Mouse (Mus musculus) NIH3T3 (cell line): ENCODE measurements around the gene Evc.

ENCODE experiments used
- DNase-seq: peaks from one replicate; pipeline ENCODE4 v3.0.0-alpha.2; 2012; ENCODE audit warnings: low read depth

Gene Evc

GRCm38 (mm10) chr5:37310026-37310425 lies 26.7 kb downstream of the Evc start:
- no peak for DNase-seq

DNA sequence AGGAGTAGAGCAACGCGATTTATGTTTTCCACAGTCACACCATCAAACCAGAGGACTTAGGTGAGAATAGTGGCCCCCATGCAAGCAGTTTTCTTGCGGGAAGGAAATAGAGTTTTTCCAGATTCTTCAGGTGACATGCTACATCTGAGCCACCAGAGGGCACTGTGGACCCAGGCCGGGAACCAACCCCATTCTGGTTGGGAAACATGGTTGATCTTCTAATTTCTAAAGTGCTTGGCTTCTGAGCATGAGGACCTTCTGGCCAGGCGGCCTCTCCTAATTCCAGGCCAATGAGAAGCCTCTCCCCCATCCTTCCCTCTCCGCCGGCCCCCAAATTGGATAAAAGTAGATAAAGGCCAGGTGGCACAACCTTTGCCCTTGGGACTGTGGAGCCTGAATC lies 38.3 kb downstream of the Evc start:
- DNase-seq: peak; percentile 71

DNA sequence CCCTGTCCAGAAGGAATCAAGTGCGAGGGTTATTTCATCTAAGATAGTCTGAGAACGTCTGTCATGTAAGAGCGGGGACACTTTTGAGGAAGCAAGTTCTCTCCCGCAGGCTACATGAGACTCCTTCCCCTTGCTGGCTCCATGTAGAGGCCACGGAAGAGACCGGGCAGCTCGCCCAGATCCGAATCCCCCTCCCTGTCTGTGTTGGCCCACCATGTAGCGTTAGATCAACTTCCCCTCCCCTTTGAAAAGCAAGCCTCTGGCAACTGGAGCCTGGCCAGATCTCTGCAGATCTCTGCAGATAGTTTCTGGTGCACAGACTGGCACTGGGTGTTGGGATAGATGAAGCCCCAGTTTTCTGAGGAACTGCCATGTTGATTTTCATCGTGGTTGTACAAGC lies 40.0 kb downstream of the Evc start:
- DNase-seq: no peak

DNA sequence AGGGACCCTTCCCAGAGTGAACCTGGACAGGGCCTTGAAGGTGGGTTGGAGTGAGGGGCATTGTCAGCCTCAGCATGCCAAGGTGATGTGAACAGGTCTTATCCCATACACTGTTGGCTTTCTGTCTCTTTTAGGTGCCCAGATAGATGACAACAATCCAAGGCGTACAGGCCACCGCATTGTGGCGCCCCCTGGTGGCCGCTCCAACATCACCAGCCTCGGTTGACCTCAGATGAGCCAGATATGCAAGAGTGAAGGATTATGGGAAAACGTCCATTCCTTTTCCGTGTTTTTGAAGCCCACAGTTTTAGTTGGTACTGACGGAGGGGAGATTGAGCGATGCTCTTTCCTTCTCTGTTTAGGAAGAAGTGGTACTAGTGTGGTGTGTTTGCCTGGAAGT lies 45.7 kb downstream of the Evc start:
- DNase-seq: peak; percentile 22

GRCm38 (mm10) chr5:37289236-37289635 lies 47.5 kb downstream of the Evc start:
- peak; percentile 74 for DNase-seq

- DNase-seq: peak; percentile 77
Measured at GRCm38 (mm10) chr5:37288374-37288773, 48.3 kb downstream of the Evc start.

- DNase-seq: no peak
Measured at GRCm38 (mm10) chr5:37281021-37281420, 55.7 kb downstream of the Evc start.

DNA sequence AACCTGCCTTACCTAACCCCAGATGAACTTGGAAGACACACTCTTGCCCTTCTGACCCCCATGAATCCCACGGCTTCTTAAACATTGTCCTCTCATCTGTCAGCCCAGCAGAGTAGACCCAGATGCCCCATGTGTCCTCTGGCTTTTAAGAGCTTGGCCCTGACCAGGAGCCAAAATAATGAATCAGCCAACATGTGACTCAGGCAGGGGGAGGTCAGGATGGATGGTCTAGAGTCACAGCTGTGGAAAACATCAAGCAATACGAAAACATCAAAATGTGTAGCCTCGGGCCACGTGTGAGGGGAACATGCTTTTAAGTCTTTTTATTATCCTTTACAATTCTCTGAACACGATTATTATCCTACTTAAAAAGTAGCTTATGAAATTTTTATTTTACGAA lies 72.9 kb downstream of the Evc start:
- DNase-seq: peak; percentile 50

GRCm38 (mm10) chr5:37261734-37262133 lies 75.0 kb downstream of the Evc start:
- DNase-seq: no peak

DNA sequence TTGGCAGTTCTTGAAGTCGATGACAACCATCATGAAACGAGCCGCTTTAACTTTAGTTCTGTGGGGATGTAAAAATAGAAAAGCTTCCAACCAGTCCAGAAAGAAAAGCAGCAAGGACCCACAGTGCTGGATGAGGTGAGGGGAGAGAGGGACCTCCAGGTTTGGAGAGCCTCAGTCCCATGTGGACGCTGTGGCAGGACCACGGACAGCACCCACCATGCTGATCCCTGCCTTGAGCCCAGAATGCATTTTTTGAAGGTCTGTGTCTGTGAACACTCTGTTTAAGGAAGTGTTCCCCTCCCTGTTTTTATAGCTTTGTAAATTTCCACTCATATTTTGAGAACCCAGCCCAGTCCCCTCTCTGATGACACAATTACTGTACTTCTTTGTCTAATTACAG lies 79.5 kb downstream of the Evc start:
- peak; percentile 70 for DNase-seq

DNA sequence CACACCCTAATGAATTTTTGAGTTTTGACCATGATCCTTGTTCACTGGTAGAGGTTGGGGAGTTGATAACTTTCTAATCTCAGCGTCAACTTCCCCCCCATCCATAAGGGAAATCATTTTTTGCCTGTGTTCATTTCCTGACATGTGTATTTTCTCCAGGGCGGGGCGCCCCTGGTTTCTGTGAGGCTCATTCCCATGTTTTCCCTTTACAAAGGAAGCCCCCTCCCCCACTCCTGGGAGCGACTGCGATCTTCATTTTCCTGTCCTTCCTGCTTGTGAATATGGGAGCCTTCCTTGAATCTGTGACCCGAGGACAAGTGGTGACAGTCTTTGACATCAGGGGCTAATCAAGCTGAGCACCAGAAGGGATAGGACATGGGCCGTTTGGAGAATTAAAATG lies 79.9 kb downstream of the Evc start:
- DNase-seq: no peak

DNA sequence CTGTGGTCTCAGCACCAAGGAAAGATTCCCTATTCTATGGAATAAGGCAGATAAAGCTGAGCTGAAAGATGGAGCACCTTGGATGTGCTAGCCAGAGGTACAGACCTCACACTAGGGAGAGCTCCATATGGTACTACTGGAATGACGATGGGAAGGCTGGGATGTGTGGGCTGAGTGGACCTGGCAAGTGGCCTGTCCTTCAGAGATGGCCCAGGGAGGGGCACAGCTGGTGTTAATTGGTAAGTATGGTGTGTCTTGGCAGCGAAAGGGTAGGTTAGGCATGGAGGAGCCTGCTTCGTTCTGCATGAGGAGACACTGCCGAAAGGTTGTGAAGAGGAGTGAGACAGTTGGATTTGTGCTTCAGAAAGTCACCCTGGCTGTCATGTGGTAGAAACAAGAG lies 82.2 kb downstream of the Evc start:
- DNase-seq: no peak

GRCm38 (mm10) chr5:37252101-37252804 lies 84.4 kb downstream of the Evc start:
- peak; percentile 35 for DNase-seq

- no peak for DNase-seq
Measured at GRCm38 (mm10) chr5:37251596-37251995, 85.1 kb downstream of the Evc start.

- DNase-seq: no peak
Measured at GRCm38 (mm10) chr5:37248870-37249269, 87.8 kb downstream of the Evc start.

DNA sequence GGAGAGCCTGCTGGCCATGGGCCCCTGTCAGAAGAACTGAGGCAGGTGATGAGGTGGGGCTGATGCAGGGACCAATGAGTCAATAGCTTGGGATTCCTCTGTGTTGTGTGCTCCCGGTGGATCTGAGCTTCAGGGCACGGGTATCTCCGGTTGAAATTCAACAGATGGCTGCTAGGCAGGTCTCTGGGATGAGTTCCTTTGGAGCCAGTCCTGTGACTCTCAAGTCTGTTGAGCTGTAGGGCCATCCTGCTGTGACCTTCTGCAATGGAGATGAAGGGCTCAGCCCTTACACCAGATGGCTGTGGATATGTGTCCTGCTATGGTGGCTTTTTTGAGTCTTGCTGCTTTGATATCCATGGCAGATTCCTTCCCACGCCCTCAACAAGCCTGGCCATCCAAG lies 89.2 kb downstream of the Evc start:
- no peak for DNase-seq

DNA sequence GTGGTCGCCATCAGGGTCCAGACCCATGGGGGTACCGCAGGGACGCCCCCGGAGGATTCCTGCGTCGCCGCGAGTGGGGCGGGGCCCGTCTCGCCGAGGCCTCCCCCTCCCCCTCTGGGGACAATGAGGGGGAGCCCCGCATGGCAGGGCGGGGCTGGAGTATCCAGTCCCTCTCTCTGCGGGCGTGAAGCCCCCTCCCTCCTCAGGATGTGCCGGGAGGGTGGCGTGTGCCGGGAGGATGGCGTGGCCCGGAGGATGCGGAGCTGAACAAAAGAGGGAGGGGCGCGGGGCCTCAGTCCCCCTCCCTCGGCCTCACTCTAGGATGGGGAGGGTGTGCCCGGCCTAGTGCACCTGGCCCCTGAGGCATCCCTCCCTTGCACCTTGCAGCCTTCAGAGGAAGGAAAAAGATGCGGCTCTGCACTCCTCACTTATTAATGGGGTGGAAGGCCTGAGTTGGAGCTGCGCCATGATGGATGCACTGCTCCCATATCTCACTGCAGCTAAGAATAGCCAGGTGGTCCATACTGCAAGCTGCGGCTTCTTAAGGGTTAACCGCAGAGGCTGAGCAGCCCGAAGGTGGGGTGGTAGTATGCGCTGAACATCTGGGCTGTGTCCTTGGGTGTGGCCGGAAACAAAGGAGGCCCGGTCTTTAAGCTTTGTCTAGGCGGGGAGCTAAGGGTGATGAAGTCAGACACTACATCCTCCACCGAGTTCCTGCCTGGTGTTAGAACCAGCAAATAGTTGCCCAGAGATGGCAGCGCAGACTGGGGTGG lies 90.4 kb downstream of the Evc start:
- no peak for DNase-seq

DNA sequence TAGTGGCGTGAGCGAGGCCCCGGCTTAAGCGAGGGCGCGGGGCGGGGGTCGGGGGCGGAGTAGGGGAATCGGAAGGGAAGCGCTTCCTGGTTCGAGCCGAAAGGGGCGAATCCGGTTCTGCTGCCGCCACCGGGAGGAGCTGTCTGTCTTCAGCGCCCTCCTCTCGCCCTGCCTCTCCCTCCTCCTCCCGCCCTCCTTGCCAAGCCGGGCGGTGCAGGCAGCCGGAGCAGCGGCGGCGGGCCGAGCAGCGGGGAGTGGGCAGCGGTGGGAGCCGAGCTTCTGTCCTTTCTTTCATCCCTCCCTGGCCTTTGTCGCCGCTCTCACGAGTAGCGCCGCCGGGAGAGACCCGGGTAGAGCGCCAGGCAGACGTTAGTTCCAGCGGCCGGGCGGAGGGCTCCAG lies 91.0 kb downstream of the Evc start:
- DNase-seq: no peak

GRCm38 (mm10) chr5:37244666-37245242 lies 91.9 kb downstream of the Evc start:
- DNase-seq: no peak

- no peak for DNase-seq
Measured at GRCm38 (mm10) chr5:37244161-37244560, 92.5 kb downstream of the Evc start.

DNA sequence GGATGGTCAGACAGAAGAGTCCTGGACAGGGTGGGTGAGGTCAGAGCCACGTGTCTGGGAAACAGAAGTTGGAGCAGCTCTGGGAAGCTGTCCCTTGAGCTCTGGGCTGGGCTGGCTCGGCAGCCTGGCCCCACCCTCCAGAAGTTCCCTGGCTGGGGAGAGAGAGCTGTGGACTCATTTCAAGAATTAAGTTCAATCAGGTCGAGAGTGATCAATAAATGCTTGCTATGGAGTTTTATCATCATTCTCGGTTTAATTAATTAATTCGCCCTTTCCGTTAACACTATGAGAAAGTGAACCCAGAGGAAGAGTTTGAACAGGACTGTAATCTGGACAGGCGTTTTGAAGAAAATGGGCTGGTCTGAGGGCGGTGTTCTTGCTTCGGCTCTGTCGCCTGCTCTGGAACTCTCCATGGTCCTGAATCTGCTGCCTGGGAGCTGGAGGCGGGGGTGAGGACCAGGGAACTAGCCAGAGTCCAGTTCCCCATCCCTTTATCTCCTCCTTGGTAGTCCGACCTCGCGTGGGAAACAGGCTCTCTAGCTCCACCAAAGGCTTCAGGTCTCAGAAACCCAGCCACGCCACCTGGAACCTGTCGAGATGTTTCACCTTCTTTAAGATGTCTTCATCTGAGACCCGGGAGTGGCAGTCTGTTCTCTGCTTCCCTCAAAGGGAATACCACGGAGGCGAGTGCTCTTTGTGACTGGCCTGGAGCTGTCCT lies 93.4 kb downstream of the Evc start:
- DNase-seq: peak; percentile 82

GRCm38 (mm10) chr5:37242360-37243168 lies 94.1 kb downstream of the Evc start:
- no peak for DNase-seq
